Mouse (Mus musculus) hindlimb bud, embryonic 11.5 days (tissue): Measurements from ENCODE around the gene Rab3a.

ENCODE experiments used
- DNase-seq: peaks from one replicate; pipeline ENCODE4 v3.0.0-alpha.2; 2012; ENCODE audit warnings: low read depth, low spot score; ENCODE audit errors: extremely low spot score

Gene Rab3a

GRCm38 (mm10) chr8:70754043-70754870, at the start of gene Rab3a:
Rab3a (plus strand) TSS chr8:70754679.
- peak; percentile 96 for DNase-seq

GRCm38 (mm10) chr8:70708281-70708680, 46.2 kb upstream of the Rab3a start:
- no peak for DNase-seq

GRCm38 (mm10) chr8:70709794-70710193, 44.7 kb upstream of the Rab3a start:
- DNase-seq = no peak

- no peak for DNase-seq
Measured at GRCm38 (mm10) chr8:70710296-70710695, 44.2 kb upstream of the Rab3a start.

GRCm38 (mm10) chr8:70711041-70711440, 43.4 kb upstream of the Rab3a start:
- DNase-seq = no peak

- no peak for DNase-seq
Measured at GRCm38 (mm10) chr8:70713991-70714390, 40.5 kb upstream of the Rab3a start.

GRCm38 (mm10) chr8:70715086-70715485, 39.4 kb upstream of the Rab3a start:
- no peak for DNase-seq

GRCm38 (mm10) chr8:70716521-70717400, 37.7 kb upstream of the Rab3a start:
- no peak for DNase-seq

- no peak for DNase-seq
Measured at GRCm38 (mm10) chr8:70718297-70718696, 36.2 kb upstream of the Rab3a start, which contains the start of gene Gm3336. Gm3336 (plus strand) TSS chr8:70718543.

- DNase-seq = no peak
Measured at GRCm38 (mm10) chr8:70719796-70720270, 34.6 kb upstream of the Rab3a start.

- DNase-seq = no peak
Measured at GRCm38 (mm10) chr8:70720739-70721138, 33.7 kb upstream of the Rab3a start.

GRCm38 (mm10) chr8:70721601-70722000, 32.9 kb upstream of the Rab3a start:
- no peak for DNase-seq

GRCm38 (mm10) chr8:70723486-70724210, 30.8 kb upstream of the Rab3a start, which contains the start of gene Pde4c:
Pde4c (plus strand) TSS chr8:70723720.
- DNase-seq = no peak

GRCm38 (mm10) chr8:70724216-70724615, 30.3 kb upstream of the Rab3a start:
- no peak for DNase-seq

GRCm38 (mm10) chr8:70725792-70726447, 28.6 kb upstream of the Rab3a start:
- DNase-seq = no peak

- no peak for DNase-seq
Measured at GRCm38 (mm10) chr8:70726721-70727120, 27.8 kb upstream of the Rab3a start.

GRCm38 (mm10) chr8:70729808-70730475, 24.5 kb upstream of the Rab3a start:
- DNase-seq = no peak

- no peak for DNase-seq
Measured at GRCm38 (mm10) chr8:70730956-70731355, 23.5 kb upstream of the Rab3a start.

- no peak for DNase-seq
Measured at GRCm38 (mm10) chr8:70737705-70738104, 16.8 kb upstream of the Rab3a start.

- DNase-seq = no peak
Measured at GRCm38 (mm10) chr8:70738211-70738610, 16.3 kb upstream of the Rab3a start.
